Mouse (Mus musculus): Measurements from ENCODE around the gene Iqgap1. TPM values are rescaled to one million over a fixed set of nuclear protein-coding genes. Genes with fewer than 3 reads are reported as not detected.

Iqgap1 gene
- polyA plus RNA-seq, 1 experiment from 2014 or later = 17.5 TPM

DNA sequence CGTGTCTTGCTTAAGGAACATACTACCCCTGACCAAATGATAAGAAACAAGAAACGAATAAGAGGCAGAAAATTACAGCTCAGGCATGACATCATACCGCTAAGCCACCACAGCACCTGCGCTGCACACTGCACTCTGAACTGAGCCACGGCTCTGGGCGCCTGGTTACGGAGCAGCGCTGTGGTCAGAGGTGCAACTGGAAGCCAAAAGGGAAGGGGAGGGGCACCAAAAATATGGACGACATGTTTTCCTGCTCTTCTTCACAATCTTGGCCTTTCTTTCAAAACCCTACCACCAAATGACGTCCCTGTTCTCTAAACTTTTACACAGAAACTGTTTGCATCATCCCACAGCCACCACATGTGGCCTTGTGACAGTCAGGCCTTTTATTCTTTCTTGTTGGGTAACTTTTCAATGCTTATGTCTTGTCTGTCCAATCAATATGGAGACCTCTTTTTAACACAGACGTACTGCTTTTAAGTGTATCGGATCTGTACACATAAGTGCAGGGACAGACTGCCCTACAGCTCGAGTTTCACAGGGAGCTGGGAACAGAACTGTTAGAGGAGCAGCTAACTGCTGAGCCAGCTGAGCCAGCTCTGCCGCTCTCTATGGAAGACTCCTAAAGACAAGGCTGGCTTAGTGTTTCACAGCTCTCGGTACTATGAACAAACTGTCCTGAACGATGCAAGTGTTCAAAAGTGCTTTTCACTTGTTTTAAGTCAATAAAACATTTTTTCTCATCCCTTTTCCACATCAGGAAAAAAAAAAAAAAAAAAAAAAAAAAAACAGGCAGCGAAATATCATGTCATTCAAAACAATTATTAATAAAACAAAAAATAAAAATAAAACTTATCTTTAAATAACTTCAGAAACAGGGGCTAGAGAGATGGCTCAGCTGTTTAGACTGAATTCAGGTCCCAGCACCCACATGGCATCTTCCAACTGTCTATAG, 43.3 kb downstream of the Iqgap1 start:
- H3K4me1 ChIP-seq (ENCODE audit: control insufficient read depth, insufficient read depth, low read length) = no peaks in the 10 kb centered on the region
- no peak overlapping the region for H3K9ac ChIP-seq (ENCODE audit: low read depth, low read length)
- H3K27ac ChIP-seq (ENCODE audit: low read length) = no peak overlapping the region
- H3K36me3 ChIP-seq (ENCODE audit: control insufficient read depth, insufficient read depth, low read length) = no peaks in the 10 kb centered on the region
- ATAC-seq = no peak
- H3K4me2 ChIP-seq (ENCODE audit: low read length) = no peak overlapping the region
- no peaks in the 10 kb centered on the region for H3K9me3 ChIP-seq (replicated peaks; ENCODE audit: control insufficient read depth, low read length, poor library complexity, severe bottlenecking)
- WGBS = 76% methylated on average over 17 of the region's 17 CpGs
- no peaks in the 10 kb centered on the region for H3K27me3 ChIP-seq (ENCODE audit: control insufficient read depth, insufficient read depth, low read depth, low read length)
- no peak overlapping the region for H3K4me3 ChIP-seq (ENCODE audit: low read depth, low read length)

DNA sequence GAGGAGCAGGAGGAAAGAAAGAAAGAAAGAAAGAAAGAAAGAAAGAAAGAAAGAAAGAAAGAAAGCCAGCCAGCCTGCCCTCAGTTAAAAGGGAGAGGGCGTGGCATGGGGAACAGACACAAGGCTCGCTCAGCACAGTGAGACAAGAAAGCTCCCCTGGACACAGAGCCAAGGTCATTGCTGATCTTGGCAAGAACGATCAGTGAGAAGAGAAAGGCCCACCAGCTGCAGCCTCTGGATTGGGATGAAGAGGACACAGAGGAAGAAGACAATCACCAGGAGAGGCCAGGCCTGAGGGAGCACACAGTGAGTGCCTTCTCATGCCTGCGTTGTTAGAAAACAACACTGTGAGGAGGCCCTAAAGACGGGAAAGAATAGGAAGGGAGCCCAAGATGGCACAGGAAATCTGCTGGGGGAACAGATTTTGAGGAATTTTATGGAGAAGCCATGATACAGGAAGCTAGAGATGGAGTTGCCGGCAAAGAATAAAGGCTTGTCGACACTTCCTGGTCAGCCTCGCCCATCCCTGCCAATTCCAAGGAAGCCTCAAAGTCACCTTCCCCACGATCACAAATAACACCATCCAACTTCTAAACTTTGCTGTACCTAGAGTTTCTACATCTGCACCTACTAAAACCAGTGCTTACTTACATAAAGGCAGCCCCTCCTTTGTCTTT, 44.2 kb downstream of the Iqgap1 start:
- Histone ChIP-seq H3K27ac (ENCODE audit: low read length) (no peak overlapping the region), H3K9me3 (replicated peaks; ENCODE audit: control insufficient read depth, low read length, poor library complexity, severe bottlenecking) (no peaks in the 10 kb centered on the region), H3K4me3 (ENCODE audit: low read depth, low read length) (no peak overlapping the region), H3K4me1 (ENCODE audit: control insufficient read depth, insufficient read depth, low read length) (no peaks in the 10 kb centered on the region), H3K9ac (ENCODE audit: low read depth, low read length) (no peak overlapping the region), H3K27me3 (ENCODE audit: control insufficient read depth, insufficient read depth, low read depth, low read length) (no peaks in the 10 kb centered on the region), H3K4me2 (ENCODE audit: low read length) (no peak overlapping the region), H3K36me3 (ENCODE audit: control insufficient read depth, insufficient read depth, low read length) (no peaks in the 10 kb centered on the region)
- ATAC-seq = no peak
- 77% methylated on average over 9 of the region's 9 CpGs for WGBS

DNA sequence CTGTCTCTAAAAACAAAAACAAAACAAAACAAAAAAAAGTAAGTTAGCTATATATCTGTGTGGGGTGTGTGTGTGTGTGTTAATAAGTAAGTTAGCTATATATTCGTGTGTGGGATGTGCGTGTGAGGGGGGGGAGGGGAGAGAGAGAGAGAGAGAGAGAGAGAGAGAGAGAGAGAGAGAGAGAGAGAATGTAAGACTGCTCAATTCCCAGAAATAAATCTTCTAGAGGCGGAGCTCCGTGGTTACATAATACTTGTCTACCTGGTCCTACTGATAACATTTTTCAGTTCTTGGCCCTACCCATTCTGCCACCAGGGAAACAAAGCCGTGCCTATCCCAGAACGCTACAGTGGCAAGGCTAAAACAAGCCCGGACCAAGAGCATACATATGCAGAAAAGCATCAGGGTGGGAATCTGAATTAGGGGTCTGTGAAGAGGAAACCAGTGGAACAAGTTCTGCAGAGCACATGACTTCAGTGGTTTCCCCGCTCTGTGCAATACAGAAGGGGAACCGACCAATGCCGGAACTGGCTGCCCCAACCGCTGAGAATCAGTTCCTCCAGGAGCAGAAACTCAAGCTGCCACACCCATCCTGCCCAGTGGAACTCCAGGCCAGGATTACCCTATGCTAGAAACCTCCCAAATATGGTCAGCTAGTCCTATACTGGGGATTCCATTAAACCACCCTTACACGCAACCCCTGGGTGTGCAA, 46.7 kb downstream of the Iqgap1 start:
- Histone ChIP-seq H3K27ac (ENCODE audit: low read length) (no peak overlapping the region), H3K4me1 (ENCODE audit: control insufficient read depth, insufficient read depth, low read length) (no peaks in the 10 kb centered on the region), H3K4me3 (ENCODE audit: low read depth, low read length) (no peak overlapping the region), H3K36me3 (ENCODE audit: control insufficient read depth, insufficient read depth, low read length) (no peaks in the 10 kb centered on the region), H3K4me2 (ENCODE audit: low read length) (no peak overlapping the region), H3K27me3 (ENCODE audit: control insufficient read depth, insufficient read depth, low read depth, low read length) (no peaks in the 10 kb centered on the region), H3K9me3 (replicated peaks; ENCODE audit: control insufficient read depth, low read length, poor library complexity, severe bottlenecking) (no peaks in the 10 kb centered on the region), H3K9ac (ENCODE audit: low read depth, low read length) (no peak overlapping the region)
- ATAC-seq = no peak
- WGBS = 83% methylated on average over 12 of the region's 12 CpGs

DNA sequence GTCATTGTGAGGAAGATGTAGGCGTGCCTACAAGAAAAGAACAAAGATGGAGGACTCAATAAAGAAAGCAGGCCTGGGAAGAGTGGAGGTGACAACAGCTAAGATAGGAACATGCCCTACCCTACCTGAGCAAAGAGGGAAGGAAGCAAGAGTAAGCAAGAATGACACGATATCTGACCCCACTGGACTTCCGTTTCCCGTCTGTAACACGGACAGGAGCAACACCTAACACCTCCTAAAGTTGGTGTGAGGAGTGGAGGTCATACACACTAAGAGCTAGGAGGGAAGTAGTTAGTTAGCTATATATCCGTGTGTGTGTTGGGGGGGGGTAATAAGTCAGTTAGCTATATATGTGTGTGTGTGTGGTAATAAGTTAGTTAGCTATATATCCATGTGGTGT, 47.4 kb downstream of the Iqgap1 start:
- ATAC-seq = no peak
- Histone ChIP-seq H3K4me3 (ENCODE audit: low read depth, low read length) (no peak overlapping the region), H3K4me1 (ENCODE audit: control insufficient read depth, insufficient read depth, low read length) (no peaks in the 10 kb centered on the region), H3K9me3 (replicated peaks; ENCODE audit: control insufficient read depth, low read length, poor library complexity, severe bottlenecking) (no peaks in the 10 kb centered on the region), H3K4me2 (ENCODE audit: low read length) (no peak overlapping the region), H3K27me3 (ENCODE audit: control insufficient read depth, insufficient read depth, low read depth, low read length) (no peaks in the 10 kb centered on the region), H3K36me3 (ENCODE audit: control insufficient read depth, insufficient read depth, low read length) (no peaks in the 10 kb centered on the region), H3K27ac (ENCODE audit: low read length) (no peak overlapping the region), H3K9ac (ENCODE audit: low read depth, low read length) (no peak overlapping the region)
- 93% methylated on average over 6 of the region's 6 CpGs for WGBS

DNA sequence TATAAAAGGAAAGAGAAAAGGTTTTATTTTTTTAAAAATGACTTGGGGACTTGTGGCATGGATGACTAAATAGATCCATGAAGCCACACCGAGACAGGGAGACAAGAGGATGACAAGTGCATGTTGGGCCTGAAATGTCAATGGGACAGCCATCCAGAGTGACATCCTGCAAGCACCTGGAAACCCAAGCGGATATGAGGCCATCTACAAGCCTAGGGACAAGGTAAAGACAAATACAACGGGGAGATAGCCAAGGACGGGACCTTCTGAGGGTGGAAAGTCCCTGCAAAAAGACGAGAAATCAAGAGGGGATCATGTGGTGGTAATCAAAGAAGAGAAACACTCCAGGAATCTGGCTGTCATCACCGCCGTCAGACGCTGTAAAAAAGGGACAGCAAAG, 48.6 kb downstream of the Iqgap1 start:
- no peak overlapping the region for H3K4me2 ChIP-seq (ENCODE audit: low read length)
- no peak for ATAC-seq

DNA sequence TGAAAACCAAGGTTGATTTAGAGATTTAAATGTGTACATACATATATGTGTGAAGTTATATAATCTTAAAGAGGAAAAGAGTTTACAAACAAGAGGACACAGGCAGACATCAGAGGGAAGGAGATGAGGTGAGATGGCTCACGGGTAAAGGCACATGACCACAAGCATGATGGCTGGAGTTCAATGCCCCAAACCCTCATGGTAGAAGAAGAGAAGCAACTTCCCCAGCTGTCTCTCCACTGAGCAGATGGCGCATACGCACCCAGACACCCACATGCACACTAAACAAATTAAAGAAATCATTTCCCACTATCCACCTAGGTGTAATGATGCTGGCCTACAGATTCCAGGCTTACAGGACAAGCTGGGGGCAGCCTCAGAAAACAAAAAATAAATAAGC, 49.7 kb downstream of the Iqgap1 start:
- H3K4me1 ChIP-seq (ENCODE audit: control insufficient read depth, insufficient read depth, low read length) = no peaks in the 10 kb centered on the region
- no peak overlapping the region for H3K27ac ChIP-seq (ENCODE audit: low read length)
- no peak overlapping the region for H3K4me2 ChIP-seq (ENCODE audit: low read length)
- no peaks in the 10 kb centered on the region for H3K36me3 ChIP-seq (ENCODE audit: control insufficient read depth, insufficient read depth, low read length)
- no peak overlapping the region for H3K9ac ChIP-seq (ENCODE audit: low read depth, low read length)
- WGBS = 95% methylated on average over 3 of the region's 3 CpGs
- H3K4me3 ChIP-seq (ENCODE audit: low read depth, low read length) = no peak overlapping the region
- no peak for ATAC-seq
- no peaks in the 10 kb centered on the region for H3K9me3 ChIP-seq (replicated peaks; ENCODE audit: control insufficient read depth, low read length, poor library complexity, severe bottlenecking)
- no peaks in the 10 kb centered on the region for H3K27me3 ChIP-seq (ENCODE audit: control insufficient read depth, insufficient read depth, low read depth, low read length)

More for the DNA sequence above, 48.6 kb downstream of the Iqgap1 start:
- H3K4me3 ChIP-seq (ENCODE audit: low read depth, low read length) = no peak overlapping the region
- WGBS = 72% methylated on average over 8 of the region's 8 CpGs
- H3K27ac ChIP-seq (ENCODE audit: low read length) = no peak overlapping the region
- no peaks in the 10 kb centered on the region for H3K36me3 ChIP-seq (ENCODE audit: control insufficient read depth, insufficient read depth, low read length)
- H3K9ac ChIP-seq (ENCODE audit: low read depth, low read length) = no peak overlapping the region
- no peaks in the 10 kb centered on the region for H3K27me3 ChIP-seq (ENCODE audit: control insufficient read depth, insufficient read depth, low read depth, low read length)
- H3K9me3 ChIP-seq (replicated peaks; ENCODE audit: control insufficient read depth, low read length, poor library complexity, severe bottlenecking) = no peaks in the 10 kb centered on the region
- H3K4me1 ChIP-seq (ENCODE audit: control insufficient read depth, insufficient read depth, low read length) = no peaks in the 10 kb centered on the region

DNA sequence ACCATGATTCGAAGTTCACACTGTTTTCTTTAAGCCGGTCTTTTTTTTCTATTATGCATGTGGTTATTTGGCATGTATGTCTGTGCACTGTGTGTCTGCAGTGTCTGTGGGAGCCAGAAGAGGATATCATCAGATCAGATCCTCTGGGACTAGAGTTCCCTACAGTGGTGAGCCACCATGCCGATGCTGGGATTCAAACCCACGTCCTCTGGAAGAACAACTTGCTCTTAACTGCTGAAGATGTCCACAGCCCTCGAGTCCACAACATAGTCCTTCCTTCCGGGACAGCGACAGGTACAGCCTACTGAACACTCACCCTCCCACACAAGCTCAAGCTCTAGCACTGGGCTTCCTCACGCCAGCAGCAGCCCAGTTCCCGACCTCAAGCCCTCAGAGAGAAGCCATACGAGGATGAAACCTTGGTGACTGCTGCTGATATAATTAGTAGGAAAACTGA, 50.3 kb downstream of the Iqgap1 start:
- H3K9me3 ChIP-seq (replicated peaks; ENCODE audit: control insufficient read depth, low read length, poor library complexity, severe bottlenecking) = no peaks in the 10 kb centered on the region
- no peak overlapping the region for H3K4me2 ChIP-seq (ENCODE audit: low read length)
- H3K9ac ChIP-seq (ENCODE audit: low read depth, low read length) = no peak overlapping the region
- H3K27me3 ChIP-seq (ENCODE audit: control insufficient read depth, insufficient read depth, low read depth, low read length) = no peaks in the 10 kb centered on the region
- no peak for ATAC-seq
- H3K4me1 ChIP-seq (ENCODE audit: control insufficient read depth, insufficient read depth, low read length) = no peaks in the 10 kb centered on the region
- H3K36me3 ChIP-seq (ENCODE audit: control insufficient read depth, insufficient read depth, low read length) = no peaks in the 10 kb centered on the region
- H3K27ac ChIP-seq (ENCODE audit: low read length) = no peak overlapping the region
- H3K4me3 ChIP-seq (ENCODE audit: low read depth, low read length) = no peak overlapping the region
- WGBS = 96% methylated on average over 10 of the region's 10 CpGs

DNA sequence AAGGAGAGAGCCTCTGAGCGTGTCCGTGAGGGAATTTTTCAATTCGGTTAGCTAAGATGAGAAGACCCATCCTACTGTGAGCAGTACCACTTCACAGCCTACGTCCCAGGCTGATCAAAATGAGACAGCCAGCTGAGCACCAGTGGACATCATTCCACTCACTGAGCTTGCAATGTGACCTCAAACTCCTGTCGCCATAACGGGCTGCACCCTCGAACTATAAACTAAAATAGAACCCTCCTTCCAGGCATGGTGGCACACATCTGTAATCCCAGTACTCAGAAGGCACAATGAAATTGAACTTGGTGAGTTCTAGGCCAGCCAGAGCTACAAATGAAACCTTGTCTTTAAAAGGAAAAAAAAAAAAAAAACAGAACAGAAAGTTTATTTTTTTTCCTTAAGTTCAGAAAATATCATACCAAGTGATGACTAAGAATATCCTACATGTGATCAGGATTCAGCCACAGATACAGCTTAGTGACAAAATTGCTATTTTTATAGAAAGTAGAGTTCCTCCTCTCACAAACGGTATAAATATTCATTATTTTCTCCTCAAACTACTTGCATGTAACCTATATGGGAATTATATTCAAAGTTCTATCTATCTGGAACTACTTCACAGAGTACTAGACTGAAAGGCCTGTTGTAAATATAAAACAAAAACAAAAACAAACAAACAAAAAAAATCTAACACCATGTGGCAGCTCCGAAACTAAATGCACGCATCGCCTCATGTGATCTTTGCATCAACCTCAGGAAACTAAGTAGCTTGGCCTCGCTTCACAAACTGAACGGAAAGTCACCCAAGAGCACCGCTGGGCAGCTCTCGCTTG, 50.9 kb downstream of the Iqgap1 start:
- Histone ChIP-seq H3K36me3 (ENCODE audit: control insufficient read depth, insufficient read depth, low read length) (no peaks in the 10 kb centered on the region), H3K4me2 (ENCODE audit: low read length) (no peak overlapping the region), H3K4me1 (ENCODE audit: control insufficient read depth, insufficient read depth, low read length) (no peaks in the 10 kb centered on the region), H3K27ac (ENCODE audit: low read length) (0 out of 2 replicates have a peak overlapping the region, but pooled peaks have one; percentile 24), H3K9me3 (replicated peaks; ENCODE audit: control insufficient read depth, low read length, poor library complexity, severe bottlenecking) (no peaks in the 10 kb centered on the region), H3K27me3 (ENCODE audit: control insufficient read depth, insufficient read depth, low read depth, low read length) (no peaks in the 10 kb centered on the region), H3K4me3 (ENCODE audit: low read depth, low read length) (no peak overlapping the region), H3K9ac (ENCODE audit: low read depth, low read length) (no peak overlapping the region)
- ATAC-seq = no peak
- 87% methylated on average over 15 of the region's 15 CpGs for WGBS
